Mouse (Mus musculus) heart, postnatal 0 days (tissue): Measurements from ENCODE around the gene Syngr2.

Source experiments
- CTCF ChIP-seq: IDR thresholded peaks from 2 replicates; pipeline ENCODE4 v1.5.1; 2016; ENCODE audit warnings: antibody characterized with exemption, control low read depth, low read depth
- EP300 ChIP-seq: IDR thresholded peaks from 2 replicates; pipeline ENCODE4 v1.6.1; 2016; ENCODE audit warnings: antibody characterized with exemption, low read depth

GRCm38 (mm10) chr11:117766275-117766674 is 43.2 kb upstream of the Syngr2 start:
- no peak for TF ChIP-seq CTCF
- TF ChIP-seq EP300, result no peak
